Mouse (Mus musculus) heart, postnatal 0 days (tissue): ENCODE data around the gene Gm5169. TPM values are rescaled to one million over a fixed set of nuclear protein-coding genes. Genes with fewer than 3 reads are reported as not detected.
"Not testable (repeated sequence)": the region's sequence is repeated elsewhere in the genome, so short reads cannot be mapped to it uniquely, and the experiment has no call there.

Experiments
- ATAC-seq: fragments of 200-750 bp; cut with Nextera tagmentation; 2 replicates; pipeline ENCODE4 v1.8.0; 2017; ENCODE audit warnings: low read depth, moderate number of reproducible peaks, moderate library complexity; ENCODE audit not compliant: insufficient read depth
- DNase-seq: peaks from one replicate; pipeline ENCODE4 v3.0.0-alpha.2; 2016; ENCODE audit warnings: low spot score
- H3K27ac ChIP-seq: fragments of 300-500 bp; sonication (generic); 2 replicates; pipeline ENCODE4 v1.5.1; 2014; ENCODE audit warnings: low read depth, mild to moderate bottlenecking
- H3K27me3 ChIP-seq: fragments of 300-500 bp; sonication (generic); 2 replicates; pipeline ENCODE4 v1.6.1; 2014; ENCODE audit warnings: low read length, mixed read lengths; ENCODE audit not compliant: control insufficient read depth, insufficient read depth
- H3K36me3 ChIP-seq: fragments of 300-500 bp; sonication (generic); replicated peaks from 2 replicates; pipeline ENCODE4 v1.6.1; 2014; ENCODE audit warnings: low read length, mixed read lengths; ENCODE audit not compliant: control insufficient read depth, insufficient read depth
- H3K4me1 ChIP-seq: fragments of 300-500 bp; sonication (generic); 2 replicates; pipeline ENCODE4 v1.6.1; 2014; ENCODE audit warnings: antibody characterized with exemption; ENCODE audit not compliant: control insufficient read depth, insufficient read depth
- H3K4me2 ChIP-seq: fragments of 300-500 bp; sonication (generic); 2 replicates; pipeline ENCODE4 v1.6.1; 2014; ENCODE audit warnings: low read depth, mild to moderate bottlenecking, low read length, moderate library complexity
- H3K4me3 ChIP-seq: fragments of 300-500 bp; sonication (generic); 2 replicates; pipeline ENCODE4 v1.5.1; 2014; ENCODE audit warnings: low read depth, low read length
- H3K9ac ChIP-seq: fragments of 300-500 bp; sonication (generic); replicated peaks from 2 replicates; pipeline ENCODE4 v1.6.1; 2014; ENCODE audit warnings: low read depth, low read length, mixed read lengths
- H3K9me3 ChIP-seq: fragments of 300-500 bp; sonication (generic); replicated peaks from 2 replicates; pipeline ENCODE4 v1.6.1; 2016; ENCODE audit warnings: low read length; ENCODE audit not compliant: control insufficient read depth
- WGBS: fragments of 180-500 bp; shearing (Covaris S2); extraction: QIAGEN DNeasy Blood & Tissue Kit; methylation state at CpG from one replicate; pipeline ENCODE4 v1.1.7; 2014; 5-methylcytosine and 5-hydroxymethylcytosine counted together
- polyA plus RNA-seq: library from polyadenylated mRNA; unstranded; fragments of >200 nt; fragmentation: Nextera tagmentation; extraction: Ambion mirVana; gene quantifications from 2 replicates; pipeline ENCODE4 v1.2.1, GENCODE M21; 2015
- total RNA-seq: library from RNA; depleted of rRNA; stranded (reverse); fragments of >200 nt; gene quantifications from 2 replicates; pipeline ENCODE4 v1.2.3, GENCODE M21; 2014; ENCODE audit warnings: low replicate concordance; rRNA removed

Gene Gm5169
- total RNA-seq (not detected in 2 replicates), polyA plus RNA-seq (not detected in 2 replicates)

- H3K27me3 ChIP-seq, H3K4me3 ChIP-seq, ATAC-seq, DNase-seq, H3K36me3 ChIP-seq, H3K9me3 ChIP-seq, H3K27ac ChIP-seq, H3K4me2 ChIP-seq, H3K4me1 ChIP-seq, H3K9ac ChIP-seq: not testable (repeated sequence)
- 33% methylated on average over 1 of the region's 6 CpGs for WGBS
These were observed at the start of gene Gm5169 for GRCm38 (mm10) chrX:25301355-25301754. Gm5169 (minus strand) TSS chrX:25301455.

- H3K9ac ChIP-seq, ATAC-seq, H3K4me3 ChIP-seq, DNase-seq, H3K9me3 ChIP-seq, H3K4me2 ChIP-seq, H3K4me1 ChIP-seq, H3K27me3 ChIP-seq, H3K36me3 ChIP-seq, H3K27ac ChIP-seq: not testable (repeated sequence)
- 82% methylated on average over 12 of the region's 15 CpGs for WGBS
These were observed 46.2 kb upstream of the Gm5169 start for GRCm38 (mm10) chrX:25347424-25347823.
